Mouse (Mus musculus) adrenal gland, adult 18-20 months (tissue): ENCODE results near the gene Antxr2. TPM values are rescaled to one million over a fixed set of nuclear protein-coding genes. Genes with fewer than 3 reads are reported as not detected.

Source experiments
- DNase-seq, 2 experiments: peaks; one replicate each; pipeline ENCODE4 v3.0.0; 2021 to 2022; ENCODE audit warnings: low spot score in 2 of 2
- total RNA-seq, 2 experiments: library from RNA; stranded (reverse); gene quantifications; 1 replicate in 1 of 2; 2 replicates in 1 of 2; pipeline ENCODE4 v1.2.3; 2021

The Antxr2 gene
- total RNA-seq, 2 experiments from 2014 or later = 30.1 to 42.5 TPM

DNA sequence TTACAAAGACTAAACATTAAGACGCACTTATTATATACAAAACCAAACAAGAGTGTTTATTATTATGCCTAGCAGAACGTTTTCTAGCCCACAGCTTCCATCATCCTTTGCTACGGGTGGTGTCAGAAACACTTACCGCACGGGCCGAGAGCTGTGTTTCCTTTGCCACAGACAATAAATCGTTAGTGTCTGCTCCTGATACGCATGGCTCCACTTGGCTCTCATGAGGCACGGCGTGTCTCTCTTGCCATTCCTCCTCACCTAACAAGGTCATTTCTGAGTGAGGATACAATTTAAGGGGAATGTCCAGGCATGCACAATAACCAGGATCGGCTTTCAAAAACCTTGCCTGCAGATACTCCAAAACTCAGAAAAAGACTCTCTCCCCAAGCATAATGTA is 113.2 kb downstream of the Antxr2 start:
- no peak for DNase-seq

DNA sequence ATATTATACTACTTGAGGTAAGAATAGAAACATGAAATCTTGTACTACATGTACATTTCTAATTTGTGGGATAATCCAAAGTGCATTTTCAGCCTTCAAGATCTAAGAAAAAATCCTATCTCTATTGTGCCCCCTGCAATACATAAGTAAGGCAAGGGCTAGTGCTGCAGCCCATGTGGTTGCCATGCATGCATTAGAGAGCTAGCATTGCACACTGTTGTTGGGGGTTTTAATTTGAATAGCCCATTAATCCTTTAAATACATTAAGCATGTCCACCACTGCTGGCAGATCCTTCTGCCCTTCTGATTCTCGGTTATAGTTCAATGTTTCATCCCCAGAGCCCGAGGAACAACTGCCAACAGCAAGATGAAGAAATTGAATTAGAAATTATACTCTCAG is 116.0 kb downstream of the Antxr2 start:
- DNase-seq = no peak

DNA sequence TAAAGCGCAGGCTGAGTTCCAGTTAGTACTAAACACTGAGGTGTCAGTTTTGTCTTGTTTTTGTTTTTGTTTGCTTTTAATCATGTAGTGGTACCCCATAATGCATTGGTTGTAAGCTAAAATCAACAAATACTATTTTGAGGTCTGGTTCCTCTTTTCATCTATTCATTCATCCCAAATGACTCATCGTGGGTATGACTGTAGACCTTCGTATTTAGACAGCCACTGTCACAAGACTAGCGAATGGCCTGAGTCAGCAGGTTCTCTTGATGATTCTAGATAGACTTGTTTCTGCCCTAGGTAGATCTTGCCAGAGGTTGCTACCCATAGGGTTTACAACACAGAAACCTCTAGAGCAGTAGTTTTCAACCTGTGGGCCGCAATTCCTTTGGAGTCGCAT is 116.9 kb downstream of the Antxr2 start:
- no peak for DNase-seq

DNA sequence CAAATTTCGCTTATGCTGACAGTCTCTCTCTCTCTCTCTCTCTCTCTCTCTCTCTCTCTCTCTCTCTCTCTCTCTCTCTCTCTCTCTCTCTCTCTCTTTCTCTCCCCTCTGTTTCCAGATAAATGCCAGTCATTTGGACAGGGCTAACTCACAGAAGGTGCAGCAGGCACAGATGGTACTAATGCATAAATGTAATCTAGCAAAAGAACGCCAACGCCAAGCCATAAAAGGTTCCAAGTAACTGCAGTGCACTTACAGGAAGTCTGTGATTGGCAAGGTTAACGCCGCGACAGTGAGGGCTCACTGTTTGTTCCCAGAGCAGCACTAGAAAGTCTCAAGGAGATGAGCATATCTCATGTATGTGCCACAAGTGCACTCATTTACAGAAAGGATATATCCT is 123.4 kb downstream of the Antxr2 start:
- DNase-seq = no peak

DNA sequence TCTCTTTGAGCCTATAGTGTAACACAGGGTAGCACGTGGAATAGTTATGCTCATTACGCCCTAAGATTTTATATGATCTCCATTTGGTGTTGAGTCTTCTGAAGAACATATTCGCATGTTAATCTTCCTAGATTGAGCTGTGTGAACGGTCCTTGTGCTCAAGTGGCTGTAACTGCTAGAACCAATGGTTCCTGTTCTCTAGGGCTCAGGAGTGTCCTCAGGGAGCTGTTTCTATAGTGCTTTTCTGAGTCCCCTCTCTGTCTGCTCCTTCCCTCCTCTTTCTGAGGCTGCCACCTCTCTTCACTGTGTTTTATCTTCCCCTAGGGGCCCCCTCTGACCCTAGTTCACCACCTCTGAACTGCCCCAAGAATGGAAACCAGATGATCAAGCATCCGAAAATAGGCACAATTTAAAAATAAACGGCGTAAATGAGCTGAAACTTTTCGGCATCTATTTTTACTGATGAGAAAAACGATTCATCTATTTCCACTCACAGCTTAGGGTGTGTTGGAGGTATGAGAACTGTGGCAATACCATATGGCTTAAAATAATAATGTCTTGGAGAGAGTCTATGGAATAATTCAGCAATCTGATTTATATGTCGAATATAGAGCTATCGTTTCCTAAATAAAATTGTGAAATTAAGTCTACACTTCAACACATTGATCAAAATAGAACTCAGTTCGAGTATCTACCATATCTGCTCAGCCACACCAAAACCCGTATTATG is 124.1 kb downstream of the Antxr2 start:
- no peak for DNase-seq

DNA sequence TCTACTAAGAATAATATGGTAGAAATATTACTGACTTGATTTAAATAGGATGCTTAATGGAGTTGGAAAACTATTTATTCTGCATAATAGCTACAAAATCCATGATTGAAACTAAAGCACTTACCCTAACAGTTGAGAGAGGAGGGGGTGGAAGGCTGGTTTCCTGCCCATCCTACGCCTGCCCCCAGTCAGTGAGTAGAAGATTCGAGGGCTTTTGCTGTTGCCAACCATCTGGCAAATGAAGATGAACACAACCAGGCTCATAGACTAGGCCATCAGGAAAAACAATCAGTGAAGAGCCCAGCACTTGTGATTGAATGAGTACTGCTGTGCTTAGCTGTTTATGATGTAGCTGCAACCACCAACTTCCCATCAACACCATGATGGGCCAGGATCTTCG is 125.0 kb downstream of the Antxr2 start:
- DNase-seq = no peak

DNA sequence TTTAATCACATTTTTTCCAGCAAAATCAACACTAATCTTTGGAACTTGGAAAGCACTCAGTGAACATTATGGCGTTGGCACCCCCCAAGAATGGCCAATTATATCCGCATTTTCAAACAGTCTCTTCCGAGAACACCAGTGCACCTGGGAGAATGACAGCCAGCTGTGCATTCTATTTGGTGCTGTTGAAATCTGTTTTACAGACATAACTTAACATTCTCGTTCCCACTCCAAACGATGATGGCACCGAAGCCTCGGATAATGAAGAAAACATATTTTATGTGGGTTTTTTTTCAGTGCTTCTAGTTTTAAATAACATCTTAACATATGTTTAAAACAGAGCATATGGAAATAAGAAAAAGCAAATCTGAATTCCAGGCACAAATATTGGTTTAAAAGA is 129.7 kb downstream of the Antxr2 start:
- DNase-seq = no peak

DNA sequence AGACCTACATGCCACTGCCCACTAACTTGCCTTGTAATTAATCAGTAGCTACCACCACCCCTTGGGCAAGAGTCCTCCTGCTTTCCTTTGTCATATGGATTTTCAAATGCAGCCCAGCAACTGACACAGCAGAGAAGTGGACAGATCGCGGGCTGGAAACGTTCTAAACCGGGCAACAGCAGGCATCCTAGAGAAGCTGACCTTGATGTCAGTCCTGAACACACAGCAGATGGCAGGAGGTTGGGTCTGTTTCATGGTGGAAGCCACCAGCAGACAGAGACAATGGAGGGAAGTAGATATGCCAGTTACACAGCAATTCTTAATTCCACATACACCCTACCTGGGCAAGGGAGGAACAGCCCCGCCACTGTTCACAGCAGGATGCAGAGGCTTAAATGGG is 131.5 kb downstream of the Antxr2 start:
- no peak for DNase-seq

DNA sequence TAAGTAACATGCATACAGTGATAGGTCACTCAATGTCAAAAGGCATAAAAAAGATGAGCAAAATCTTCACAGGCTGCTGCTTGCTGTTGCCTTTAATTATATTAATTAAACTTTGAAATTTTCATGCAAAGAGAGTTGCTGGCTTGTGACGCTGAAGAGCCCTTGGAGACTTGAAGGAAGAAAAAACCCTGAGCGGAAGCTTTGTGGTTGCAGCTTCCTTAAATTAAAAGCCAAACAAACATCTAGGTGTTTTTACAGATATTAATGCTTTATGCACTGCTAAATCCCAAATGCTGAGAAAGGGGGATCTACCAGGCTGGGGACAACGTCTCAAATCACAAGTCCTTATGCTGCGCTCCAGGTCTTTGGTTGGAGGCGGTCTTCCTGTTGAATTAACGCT is 145.4 kb downstream of the Antxr2 start:
- DNase-seq = no peak

DNA sequence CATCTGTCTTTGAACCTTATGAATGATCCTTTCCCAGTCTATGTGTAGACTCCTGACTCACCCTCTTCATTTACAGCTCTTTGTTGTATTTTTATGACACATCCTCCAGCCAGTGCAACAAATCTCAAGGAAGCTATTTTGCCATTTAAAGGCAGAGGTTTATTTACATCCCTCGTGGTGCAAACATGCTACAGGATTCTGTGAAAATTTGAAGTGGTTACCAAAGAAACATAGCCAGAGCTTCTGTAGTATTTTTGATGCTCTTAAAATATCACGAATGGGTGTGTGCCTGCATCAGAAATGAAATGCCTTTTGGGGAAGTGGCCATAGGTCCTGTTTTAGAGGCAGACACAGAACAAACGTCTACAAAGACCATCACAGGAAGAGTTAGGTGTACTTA is 146.7 kb downstream of the Antxr2 start:
- no peak for DNase-seq

DNA sequence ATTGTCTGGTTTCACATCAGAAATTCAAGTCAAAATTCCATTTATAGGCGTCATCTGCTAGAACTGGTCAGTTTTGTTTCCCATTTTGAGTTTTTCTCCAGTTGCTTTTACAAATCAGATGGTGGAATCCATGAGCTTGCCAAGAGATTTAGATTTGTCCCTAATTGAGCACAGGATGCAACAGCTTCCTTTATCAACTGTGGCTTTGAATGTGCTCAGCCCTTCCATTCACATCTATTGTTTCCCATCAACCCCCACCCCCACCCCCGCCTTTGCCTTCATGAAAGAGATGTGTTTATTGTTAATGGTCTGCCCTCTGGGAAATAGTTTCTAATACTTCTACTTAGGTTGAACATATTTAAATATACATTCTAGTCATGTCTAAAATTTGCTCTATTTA is 149.4 kb downstream of the Antxr2 start:
- no peak for DNase-seq

DNA sequence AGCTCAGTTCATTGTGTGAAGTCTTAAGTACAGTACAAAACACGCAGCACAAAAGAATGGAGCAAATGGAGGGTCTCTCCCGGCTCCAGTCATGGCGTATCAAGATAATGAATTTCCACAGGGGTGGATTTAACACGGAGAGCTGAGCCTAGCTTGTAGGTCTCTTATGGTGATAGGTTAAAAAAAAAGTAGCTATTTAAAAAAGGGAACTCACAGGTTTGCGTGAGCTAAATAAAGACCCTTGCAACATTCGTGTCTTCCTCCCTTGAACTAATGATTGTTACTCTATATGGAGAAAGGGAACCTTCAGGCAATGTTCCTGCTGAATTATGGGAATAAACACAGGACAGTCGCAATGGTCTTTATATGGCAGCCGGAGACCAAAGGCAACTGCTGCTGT is 150.7 kb downstream of the Antxr2 start:
- DNase-seq = no peak

DNA sequence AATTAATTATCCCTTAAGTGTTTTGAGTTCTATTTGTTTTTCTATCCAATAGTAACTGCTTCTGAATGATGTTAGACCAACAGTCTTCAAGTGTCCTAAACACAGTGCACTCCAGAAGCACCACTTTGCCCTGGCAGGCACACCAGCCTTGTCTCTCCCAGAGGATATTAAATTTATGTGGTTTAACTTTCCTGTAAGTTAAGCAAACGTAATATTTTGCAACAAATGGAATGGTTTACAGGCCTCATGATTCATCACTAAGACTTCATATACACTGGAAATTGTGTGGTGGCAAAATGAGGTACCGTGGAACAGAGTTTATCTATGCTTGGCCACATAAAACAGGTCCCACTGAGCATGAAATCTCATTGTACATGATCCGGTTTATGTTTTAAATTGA is 152.0 kb downstream of the Antxr2 start:
- DNase-seq = no peak

DNA sequence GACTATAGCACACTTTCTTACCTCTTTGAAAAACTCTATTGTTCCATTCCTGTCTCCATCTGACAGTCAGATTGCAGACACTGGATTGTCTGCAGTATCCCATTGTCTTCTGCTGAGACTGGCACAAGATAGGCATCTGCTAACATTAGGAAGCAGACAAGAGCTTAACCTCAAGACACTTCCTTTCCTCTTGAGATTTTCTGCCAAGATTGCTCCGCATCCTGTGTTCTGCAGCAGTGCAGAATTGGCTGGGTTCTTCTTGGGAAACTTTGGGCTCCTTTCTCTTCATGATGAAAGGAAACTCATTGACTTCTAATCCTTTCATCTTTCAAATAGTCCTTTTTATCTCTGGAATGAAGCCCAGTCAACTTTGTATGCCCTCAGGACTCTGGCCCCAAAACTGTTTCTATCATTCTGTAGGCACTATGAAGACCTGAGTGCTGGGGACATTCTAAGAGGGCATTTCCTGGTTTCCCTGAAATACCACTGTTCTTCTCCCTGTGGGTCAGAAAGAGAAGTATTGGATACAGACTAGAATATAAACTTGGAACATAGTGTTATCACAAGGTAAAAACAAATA is 152.5 kb downstream of the Antxr2 start:
- DNase-seq = no peak

DNA sequence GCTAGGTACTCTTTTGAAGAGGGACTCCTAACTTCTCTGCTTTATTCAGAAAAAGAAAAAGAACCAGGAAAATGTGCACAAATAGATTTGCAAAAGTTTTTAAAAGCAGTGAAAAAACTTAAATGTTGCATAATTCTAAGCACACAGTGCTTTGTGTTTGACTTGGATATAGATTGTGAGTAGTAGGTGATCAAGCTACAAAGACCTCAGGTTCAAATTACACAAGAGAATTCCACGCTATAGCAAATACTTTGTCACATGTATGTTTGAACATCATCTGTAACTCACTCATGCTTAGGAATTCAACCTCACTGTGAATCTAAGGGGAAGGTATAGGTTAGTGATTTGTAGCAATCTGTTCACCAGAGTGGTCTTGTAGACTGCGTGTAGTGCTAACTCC is 153.9 kb downstream of the Antxr2 start:
- DNase-seq = no peak

DNA sequence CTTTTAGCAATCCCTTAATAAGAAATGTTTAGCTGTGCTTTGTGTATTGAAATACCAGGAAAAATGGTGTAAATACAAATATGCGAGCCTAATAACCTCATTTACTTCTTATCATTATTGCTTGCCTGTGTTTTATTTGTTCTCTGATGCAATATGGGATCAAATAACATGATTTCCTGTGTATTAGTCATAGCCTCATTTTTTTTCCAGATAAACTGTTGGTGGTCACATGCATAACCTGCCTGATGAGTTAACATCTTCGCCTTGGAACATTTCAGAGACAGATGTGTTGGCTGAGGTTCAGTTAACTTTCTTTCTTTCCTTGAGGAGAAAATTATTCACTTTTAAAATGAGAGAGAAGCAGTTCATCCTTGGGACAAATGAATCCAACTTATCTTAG is 162.9 kb downstream of the Antxr2 start:
- DNase-seq = no peak

DNA sequence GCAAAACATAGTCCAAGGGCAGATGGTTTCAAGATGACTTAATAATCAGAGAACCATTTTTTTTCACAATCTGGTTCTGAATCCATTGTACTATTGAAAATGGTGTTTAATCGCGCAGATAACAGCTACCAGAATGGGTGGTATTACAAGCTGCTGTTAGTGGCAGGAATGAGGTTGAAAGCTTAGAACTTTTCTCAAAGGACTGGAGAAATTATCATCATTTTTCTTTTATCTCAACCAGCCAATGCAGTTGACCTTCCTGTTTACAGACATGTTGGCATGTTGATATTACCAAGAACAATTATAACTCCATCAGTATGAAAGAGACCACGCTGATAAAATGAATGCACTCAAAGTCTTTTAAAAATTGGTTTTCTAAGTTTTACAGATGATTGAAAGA is 163.9 kb downstream of the Antxr2 start:
- DNase-seq = no peak

DNA sequence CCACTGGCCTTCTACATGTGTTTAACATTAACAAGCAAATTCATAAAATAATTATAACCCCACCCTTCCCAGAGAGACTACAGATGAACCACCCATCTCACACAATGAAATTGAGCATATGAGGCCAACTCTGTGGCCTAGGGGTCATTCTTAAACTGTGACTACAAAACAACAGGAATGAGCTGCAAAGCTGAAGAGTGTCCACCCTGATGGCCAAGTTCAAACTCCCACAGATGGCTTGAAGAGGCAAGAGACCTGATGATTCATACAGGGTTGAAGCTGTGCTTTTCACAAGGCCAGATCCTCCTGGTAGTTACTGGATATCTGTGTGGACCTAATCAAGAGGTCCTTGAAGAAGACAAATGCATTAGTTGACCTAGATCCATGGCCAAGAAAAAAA is 173.7 kb downstream of the Antxr2 start:
- DNase-seq = no peak

DNA sequence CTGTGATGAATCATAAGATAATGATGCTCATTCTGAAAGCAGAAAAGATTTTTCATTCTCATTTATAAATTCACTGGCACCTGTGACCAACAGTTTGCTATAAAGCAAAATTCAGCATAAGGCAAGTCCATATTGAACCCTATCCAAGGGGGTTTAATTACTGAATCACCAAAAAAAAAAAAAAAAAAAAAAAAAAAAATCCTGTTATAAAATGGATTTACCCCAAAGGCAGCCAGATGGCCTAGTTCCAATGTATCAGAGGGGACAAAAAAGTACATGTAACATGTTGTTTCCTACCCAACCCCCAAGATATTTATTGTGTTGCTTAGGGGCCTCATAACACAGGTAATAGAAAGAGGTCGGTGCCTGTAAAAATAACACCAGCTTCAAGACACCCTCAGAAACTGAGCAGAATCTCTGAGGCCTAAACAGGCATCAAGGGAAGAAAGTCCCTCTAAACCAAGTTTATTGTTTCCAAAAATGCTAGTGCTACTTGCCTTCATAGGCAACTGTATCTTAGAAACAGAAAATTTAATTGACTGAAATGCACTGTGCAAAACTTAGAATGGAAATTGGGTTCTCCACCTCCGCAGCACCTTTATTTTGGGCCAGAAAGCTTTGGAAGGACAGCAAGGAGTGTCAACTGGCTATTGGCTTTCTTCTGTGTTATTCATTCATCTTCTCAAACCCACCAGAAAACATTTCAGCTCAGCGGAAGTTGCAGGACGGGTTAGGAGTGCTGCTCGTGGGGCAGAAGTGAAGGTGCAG is 178.7 kb downstream of the Antxr2 start:
- DNase-seq = no peak

DNA sequence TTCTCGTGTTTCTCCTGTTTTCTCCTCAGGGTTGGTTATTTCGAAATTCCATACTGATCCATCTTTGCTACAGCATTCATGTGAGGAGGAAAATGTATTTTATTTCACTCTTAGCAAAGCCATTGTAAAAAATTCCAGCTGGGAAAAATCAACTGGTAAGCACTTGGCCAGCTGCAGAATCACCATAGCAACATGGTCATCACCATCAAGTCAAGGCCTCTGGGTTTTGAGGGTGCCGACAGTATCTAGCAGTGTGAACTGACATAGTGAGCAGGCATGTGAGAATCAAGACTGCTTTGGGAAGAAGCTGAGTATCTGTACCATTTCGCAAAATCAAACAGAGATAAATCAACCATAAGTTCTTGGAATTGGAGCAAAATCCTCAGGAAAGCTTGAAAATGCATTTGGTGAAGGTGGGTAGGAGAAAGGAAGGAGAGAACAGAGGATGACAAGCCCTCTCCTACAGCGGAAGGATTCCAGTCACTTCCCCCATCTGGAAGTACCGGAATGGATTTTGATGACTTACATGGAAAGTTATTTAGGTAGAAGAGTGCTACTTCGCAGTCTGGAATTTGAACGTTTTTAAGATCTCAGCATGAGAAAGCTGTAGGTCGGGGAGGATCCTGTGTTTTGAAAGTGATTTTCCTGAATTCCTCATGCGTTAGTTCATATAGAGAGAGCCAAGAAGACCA is 183.5 kb downstream of the Antxr2 start:
- DNase-seq = no peak

DNA sequence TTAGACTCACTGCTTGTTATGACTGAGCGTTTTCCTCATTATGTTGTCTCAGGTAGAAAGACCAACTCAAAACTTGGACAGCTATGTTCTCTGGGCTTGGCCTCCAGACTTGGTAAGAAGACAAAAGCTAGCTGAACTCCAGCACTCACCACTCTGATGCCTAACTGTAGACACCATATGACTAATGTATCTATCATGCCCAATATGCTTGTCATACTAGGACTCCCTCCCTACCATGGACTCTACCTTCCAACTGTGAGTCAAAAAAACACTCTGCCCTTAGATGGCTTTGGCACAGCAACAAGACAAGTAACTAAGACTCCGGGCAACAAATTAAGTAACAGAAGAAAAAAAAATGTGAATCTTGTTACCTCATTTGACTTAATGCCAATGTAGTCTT is 184.3 kb downstream of the Antxr2 start:
- DNase-seq = no peak

DNA sequence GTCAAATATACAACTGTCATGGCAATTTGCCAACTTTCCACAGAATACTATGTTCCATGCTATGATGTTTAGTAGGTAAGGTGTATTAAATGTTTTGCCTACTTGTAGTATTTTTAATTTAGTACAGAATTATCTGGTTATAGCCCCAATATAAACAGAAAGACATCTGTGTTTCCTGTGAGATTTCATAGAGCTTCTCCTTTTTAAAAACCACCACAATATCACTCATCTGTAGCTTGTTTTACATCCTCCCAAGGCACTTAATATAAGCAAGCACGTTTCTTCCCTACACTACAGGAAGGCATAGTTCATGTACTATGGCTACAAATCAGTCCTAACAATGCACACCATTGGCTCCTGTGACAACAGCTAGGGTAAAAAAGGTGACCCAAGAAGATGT is 188.8 kb downstream of the Antxr2 start:
- DNase-seq = no peak
